Mouse (Mus musculus) thymus, postnatal 0 days (tissue): ENCODE data around the gene Procr. TPM values are rescaled to one million over a fixed set of nuclear protein-coding genes. Genes with fewer than 3 reads are reported as not detected.
A peak's percentile ranks its signal among the peaks of the same experiment; 100 is the strongest.

Experiments used
- DNase-seq: peaks from one replicate; pipeline ENCODE4 v3.0.0-alpha.2; 2015; ENCODE audit warnings: low spot score
- polyA plus RNA-seq: library from polyadenylated mRNA; unstranded; fragments of >200 nt; fragmentation: Nextera tagmentation; extraction: Ambion mirVana; gene quantifications from 2 replicates; pipeline ENCODE4 v1.2.1, GENCODE M21; 2015

The Procr gene
- polyA plus RNA-seq, 1 experiment from 2014 or later, result 4.4 TPM

DNA sequence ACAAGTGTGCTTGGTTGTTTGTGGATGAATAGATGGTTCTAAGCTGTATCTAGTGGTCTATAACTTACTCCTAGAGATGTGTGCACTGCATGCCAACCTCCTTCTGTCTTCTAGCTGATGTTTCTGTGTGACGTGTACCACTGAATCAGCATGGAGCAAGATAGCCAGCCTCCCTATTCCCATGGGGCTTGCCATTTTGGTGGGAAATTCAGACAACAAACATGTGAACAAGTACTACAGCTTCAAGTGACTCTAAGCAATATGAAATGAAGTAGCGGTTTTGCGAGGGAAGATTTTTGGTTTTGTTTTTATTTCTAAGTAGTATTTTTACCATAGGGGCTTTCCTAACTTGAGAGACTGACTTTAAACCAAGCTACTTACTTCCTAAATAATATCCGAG, 1.5 kb upstream of the Procr start:
- DNase-seq, result no peak

DNA sequence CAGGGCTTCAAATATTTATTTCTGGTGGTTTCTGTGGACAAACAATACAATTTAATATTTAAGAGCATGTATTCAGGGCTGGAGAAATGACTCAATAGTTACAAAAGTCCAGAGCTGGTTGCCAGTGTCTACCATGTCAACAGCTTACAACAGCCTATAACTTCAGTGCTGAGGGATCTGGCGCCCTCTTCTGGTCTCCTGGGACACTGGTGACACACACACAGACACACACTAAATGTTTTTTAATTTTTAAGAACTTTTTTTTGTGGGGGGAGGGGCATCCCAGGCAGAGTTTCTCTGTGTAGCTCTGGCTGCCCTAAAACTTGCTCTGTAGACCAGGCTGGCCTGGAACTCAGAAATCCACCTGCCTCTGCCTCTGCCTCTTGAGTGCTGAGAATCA, 4.8 kb downstream of the Procr start:
- peak; percentile 71 for DNase-seq

- DNase-seq, result no peak
Observed at GRCm38 (mm10) chr2:155756855-155757566, 6.1 kb downstream of the Procr start.

DNA sequence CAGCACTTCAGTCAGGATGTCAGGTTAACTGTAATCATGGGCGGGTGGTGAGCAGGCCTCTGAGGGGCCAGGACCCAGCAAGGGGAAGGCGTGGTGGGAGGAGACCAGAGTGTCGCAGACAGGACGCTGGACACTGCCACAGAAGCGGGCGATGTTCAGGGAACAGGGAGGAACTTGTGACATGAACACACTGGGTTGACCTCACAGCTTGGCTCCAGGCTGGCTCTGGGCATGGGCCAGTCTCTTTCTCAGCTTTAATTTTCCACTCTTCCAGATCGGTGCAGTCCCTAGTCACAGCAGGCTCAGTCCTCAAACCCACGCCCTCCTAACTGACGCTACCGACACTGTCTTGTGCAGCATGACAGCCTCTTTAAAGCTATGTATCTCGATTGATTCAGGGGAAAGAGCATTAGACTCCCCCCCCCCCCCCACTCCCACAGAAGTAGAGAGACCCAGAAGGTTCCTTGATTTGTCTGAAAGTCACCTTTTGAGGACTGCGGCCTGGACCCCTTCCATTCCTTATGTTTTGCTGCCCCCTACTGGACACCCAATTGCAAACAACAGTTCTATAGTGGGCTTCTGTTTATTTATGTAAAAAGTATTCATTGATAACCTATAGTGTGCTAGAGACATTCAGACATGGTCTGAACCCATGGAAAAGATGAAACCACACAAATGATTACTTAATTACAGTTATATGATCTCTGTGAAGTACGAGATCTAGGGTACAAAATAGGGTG, 13.9 kb downstream of the Procr start:
- peak; percentile 80 for DNase-seq

GRCm38 (mm10) chr2:155773664-155774063, 22.7 kb downstream of the Procr start:
- no peak for DNase-seq

DNA sequence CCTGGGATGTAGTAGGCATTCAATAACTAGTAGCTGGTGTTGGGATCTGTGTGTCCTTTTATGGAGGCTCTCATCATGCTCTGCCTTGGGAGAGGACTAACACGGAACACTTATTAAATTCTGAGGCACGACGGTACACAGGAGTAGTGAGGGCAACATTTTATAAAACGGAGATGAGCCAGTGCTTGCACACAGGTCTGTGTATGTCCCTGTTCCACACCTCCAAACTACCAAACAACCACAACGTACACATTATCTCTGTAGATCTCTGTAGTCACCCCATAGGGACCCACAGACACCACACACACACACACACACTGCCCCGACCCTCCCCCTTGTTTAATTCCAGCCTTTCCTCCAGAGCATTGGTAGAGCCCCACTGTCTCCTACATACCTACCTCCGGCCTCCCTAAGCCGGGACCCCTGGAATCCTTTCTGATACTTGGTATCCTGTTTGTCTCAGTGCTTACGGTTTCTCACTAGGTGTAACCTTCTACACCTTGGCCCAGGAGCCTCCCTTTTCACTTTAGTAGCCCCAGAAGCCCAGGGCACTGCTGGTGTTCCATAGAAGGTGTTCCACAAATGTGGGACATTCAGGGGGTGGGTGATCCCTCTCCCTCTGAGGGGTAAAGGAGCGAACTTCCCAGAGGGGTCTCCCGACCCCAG, 23.5 kb downstream of the Procr start:
- no peak for DNase-seq

GRCm38 (mm10) chr2:155774927-155775684, 24.2 kb downstream of the Procr start, which contains the start of gene Mmp24:
TSS of gene Mmp24 (plus strand) at chr2:155775342.
- DNase-seq, result no peak

GRCm38 (mm10) chr2:155775685-155776263, 24.9 kb downstream of the Procr start:
- peak; percentile 17 for DNase-seq

DNA sequence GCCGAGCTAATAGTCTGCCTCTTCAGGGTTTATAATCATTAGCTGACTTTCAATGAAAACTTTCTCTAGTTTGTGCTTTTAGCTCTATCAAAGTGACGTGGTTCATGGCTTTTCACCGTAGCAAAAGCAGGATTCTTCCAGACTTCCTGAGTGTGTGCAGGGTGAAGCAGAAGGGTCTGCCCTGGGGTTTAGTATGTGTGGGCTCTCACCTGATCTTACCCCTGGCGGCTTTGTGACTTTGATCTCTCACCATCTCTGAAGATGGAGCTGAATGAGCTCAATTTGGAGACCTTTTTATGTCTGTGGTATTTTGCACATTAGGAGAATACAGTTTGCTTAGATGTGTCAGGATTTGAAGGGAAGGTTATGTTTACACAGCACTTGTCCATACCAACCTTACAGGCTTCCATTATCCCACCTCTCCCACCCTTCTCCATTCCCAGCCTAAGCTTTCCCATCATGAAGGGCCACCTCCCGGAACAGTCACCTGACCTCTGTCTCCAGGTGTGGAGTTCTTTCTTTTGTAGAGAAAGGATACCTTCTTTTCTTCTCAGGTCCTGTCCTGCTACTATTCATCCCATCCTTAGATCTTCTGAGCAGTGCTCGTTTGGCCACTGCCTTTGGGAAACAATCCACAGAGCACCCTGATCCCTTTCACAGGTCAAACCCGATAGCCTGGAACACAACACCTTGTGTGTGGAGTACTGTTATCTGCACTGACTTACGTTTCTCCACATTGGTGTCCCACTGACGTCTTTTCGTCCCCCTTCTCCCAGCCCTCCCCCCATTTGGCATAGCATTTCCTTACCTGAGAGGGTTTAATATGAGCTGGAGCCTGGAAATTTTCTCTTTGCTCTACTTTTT, 26.1 kb downstream of the Procr start:
- DNase-seq, result no peak

- no peak for DNase-seq
Observed at GRCm38 (mm10) chr2:155777688-155777985, 26.7 kb downstream of the Procr start.

DNA sequence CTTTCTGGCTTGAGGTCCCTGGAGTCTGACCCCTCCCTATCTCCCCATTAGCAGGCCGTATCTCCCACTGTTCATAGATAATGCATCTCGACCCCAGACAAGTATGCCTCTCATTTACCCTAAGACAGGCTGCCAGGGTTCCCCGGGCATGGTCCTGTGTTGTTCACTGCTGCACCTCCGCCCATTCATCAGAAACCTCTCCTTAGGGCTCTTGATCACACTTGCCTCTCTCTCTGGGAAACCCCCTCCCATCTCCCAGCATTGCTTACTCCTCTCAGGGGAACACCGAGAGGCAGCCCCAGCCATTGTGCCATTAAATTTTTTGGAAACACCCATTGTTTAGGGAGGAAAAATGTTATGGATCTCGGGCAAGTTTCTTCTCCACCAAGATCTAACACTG, 27.1 kb downstream of the Procr start:
- no peak for DNase-seq

DNA sequence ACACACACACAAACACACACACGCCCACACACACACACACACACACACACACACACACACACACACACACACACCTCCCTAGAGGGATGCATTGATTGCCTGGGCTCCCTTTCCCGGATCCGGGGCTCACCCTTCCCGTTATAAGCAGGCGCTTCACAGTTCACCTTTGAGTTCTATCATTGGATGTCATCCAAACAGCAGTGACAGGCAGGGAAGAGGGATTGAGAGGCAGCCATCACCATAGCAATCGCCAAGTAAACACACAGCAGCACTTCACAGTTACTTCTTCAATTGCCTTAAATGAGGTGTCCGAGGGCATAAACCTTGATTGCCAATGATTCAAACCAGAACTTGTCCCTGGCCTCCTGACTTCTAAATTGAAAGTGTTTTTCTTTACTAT, 28.1 kb downstream of the Procr start:
- no peak for DNase-seq

DNA sequence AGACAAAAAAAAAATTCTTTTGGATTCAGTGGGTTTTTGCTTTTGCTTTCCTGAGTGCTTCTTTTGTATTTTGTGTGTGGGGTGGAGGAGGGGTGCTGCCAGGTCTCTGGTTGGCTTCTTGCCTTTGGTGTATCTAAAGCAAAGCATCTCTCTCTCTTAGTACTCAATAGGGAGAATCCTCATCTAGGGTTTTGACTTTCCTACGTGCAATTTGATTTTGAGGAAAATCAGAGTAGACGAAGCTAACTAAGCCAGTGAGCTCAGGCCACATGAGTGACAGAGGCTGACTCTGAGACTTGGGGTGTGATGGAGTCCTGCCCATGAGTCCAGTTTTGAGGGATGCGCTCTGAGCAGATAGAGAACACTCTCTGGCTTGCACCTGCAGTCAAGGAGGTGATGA, 28.6 kb downstream of the Procr start:
- DNase-seq, result no peak

GRCm38 (mm10) chr2:155784534-155784933, 33.6 kb downstream of the Procr start:
- DNase-seq, result no peak

DNA sequence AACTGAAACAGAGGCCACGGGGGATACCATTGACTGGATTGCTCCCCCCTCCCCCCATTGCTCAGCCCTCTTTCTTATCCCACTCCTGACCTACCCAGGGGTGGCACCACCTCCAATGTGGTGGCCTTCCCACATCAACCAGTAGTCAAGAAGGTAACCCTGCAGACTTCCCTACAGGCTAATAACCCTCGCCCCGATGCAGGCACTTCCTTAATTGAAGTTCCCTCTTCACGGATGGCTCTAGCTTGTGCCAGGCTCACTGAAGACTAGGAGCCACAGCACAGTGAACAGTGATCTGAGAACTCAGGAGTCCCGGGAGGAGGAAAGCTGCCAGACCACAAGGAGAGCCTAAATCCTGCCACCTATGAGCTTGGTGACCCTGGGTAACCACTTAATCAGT, 36.0 kb downstream of the Procr start:
- DNase-seq, result no peak

- DNase-seq, result no peak
Observed at GRCm38 (mm10) chr2:155787949-155788931, 37.3 kb downstream of the Procr start.

GRCm38 (mm10) chr2:155792899-155793298, 42.0 kb downstream of the Procr start:
- DNase-seq, result no peak

DNA sequence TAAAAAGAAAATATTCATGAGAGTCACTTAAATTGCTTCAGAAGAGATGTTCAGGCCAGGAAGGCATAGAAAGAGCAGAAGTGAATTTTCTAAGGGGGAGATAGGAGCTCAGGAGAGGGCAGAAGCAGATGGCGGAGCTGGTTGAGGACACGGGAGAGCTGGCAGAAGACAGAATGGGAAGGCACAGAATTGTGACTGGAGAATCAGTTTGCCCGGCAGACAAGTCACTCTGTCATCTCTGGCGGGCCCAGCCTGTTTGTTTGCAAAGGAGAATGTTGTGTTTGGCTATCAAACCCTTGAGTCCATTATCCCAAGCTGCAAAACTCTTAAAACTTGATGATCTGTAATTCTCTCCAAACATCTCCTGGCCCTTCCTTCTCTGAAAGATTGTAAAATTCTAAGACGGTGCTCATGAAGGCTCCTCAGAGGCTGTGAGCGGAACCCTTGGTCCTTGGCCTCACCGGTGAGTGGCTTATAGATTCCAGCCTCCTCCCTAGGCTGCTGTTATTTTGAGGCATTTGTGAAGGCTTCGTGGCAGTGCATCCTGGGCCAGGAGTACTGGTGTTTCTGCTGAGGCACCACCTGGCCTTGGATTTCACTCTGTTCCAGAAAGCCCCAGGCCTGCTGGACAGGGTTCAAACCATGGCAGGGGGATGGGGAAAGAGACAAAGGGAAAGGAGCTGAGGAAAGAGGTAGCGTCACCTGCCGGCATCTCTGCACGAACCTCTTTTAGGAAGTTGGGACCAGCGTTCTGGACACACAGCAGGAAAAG, 43.9 kb downstream of the Procr start:
- DNase-seq, result no peak
